Mouse (Mus musculus): ENCODE results near the gene Shb.

The Shb gene

GRCm38 (mm10) chr4:45532375-45532774 lies at the start of gene Shb:
TSS of gene Shb (minus strand) at chr4:45532470.
- no peak for DNase-seq (ENCODE audit: low spot score in 2 of 2)

- DNase-seq (ENCODE audit: low spot score in 2 of 2), result no peak
Observed at GRCm38 (mm10) chr4:45581095-45581494, 48.8 kb upstream of the Shb start.

- no peak for DNase-seq (ENCODE audit: low spot score in 2 of 2)
Observed at GRCm38 (mm10) chr4:45578554-45579370, 46.5 kb upstream of the Shb start.

GRCm38 (mm10) chr4:45577631-45578030 lies 45.4 kb upstream of the Shb start:
- DNase-seq (ENCODE audit: low spot score in 2 of 2), result no peak

- no peak for DNase-seq (ENCODE audit: low spot score in 2 of 2)
Observed at GRCm38 (mm10) chr4:45574614-45575169, 42.4 kb upstream of the Shb start.

- DNase-seq (ENCODE audit: low spot score in 2 of 2), result no peak
Observed at GRCm38 (mm10) chr4:45569521-45569920, 37.3 kb upstream of the Shb start.

- DNase-seq (ENCODE audit: low spot score in 2 of 2), result no peak
Observed at GRCm38 (mm10) chr4:45558211-45558610, 25.9 kb upstream of the Shb start.

- DNase-seq (ENCODE audit: low spot score in 2 of 2), result no peak
Observed at GRCm38 (mm10) chr4:45552571-45552970, 20.3 kb upstream of the Shb start.

GRCm38 (mm10) chr4:45550970-45551369 lies 18.7 kb upstream of the Shb start:
- DNase-seq (ENCODE audit: low spot score in 2 of 2), result no peak

GRCm38 (mm10) chr4:45549514-45549913 lies 17.2 kb upstream of the Shb start:
- DNase-seq (ENCODE audit: low spot score in 2 of 2), result no peak

- no peak for DNase-seq (ENCODE audit: low spot score in 2 of 2)
Observed at GRCm38 (mm10) chr4:45545851-45546250, 13.6 kb upstream of the Shb start.

- no peak for DNase-seq (ENCODE audit: low spot score in 2 of 2)
Observed at GRCm38 (mm10) chr4:45543481-45544051, 11.3 kb upstream of the Shb start.

GRCm38 (mm10) chr4:45540151-45540933 lies 8.1 kb upstream of the Shb start:
- no peak for DNase-seq (ENCODE audit: low spot score in 2 of 2)

GRCm38 (mm10) chr4:45539187-45539586 lies 6.9 kb upstream of the Shb start:
- no peak for DNase-seq (ENCODE audit: low spot score in 2 of 2)

- DNase-seq (ENCODE audit: low spot score in 2 of 2), result no peak
Observed at GRCm38 (mm10) chr4:45533436-45533940, 1.2 kb upstream of the Shb start.

GRCm38 (mm10) chr4:45530662-45531542 lies 1.4 kb downstream of the Shb start:
- peak; percentile 75 to 81 for DNase-seq (ENCODE audit: low spot score in 2 of 2)

- no peak for DNase-seq (ENCODE audit: low spot score in 2 of 2)
Observed at GRCm38 (mm10) chr4:45529986-45530597, 2.2 kb downstream of the Shb start.

- DNase-seq (ENCODE audit: low spot score in 2 of 2), result no peak
Observed at GRCm38 (mm10) chr4:45529201-45529985, 2.9 kb downstream of the Shb start.

GRCm38 (mm10) chr4:45528355-45529198 lies 3.7 kb downstream of the Shb start:
- DNase-seq (ENCODE audit: low spot score in 2 of 2), result no peak
